Mouse (Mus musculus) kidney, adult 2 months (tissue): ENCODE measurements around the gene Stoml3. TPM values are rescaled to one million over a fixed set of nuclear protein-coding genes. Genes with fewer than 3 reads are reported as not detected.

Experiments used
- DNase-seq: peaks from one replicate; pipeline ENCODE4 v3.0.0; 2021
- H3K27ac ChIP-seq: fragments of 200-500 bp; 2 replicates; pipeline ENCODE4 v1.5.1; 2012; ENCODE audit warnings: low read depth, low read length, control low read depth, inconsistent platforms; ENCODE audit not compliant: insufficient read depth
- H3K27me3 ChIP-seq: fragments of 200-500 bp; replicated peaks from 2 replicates; pipeline ENCODE4 v1.6.1; 2012; ENCODE audit warnings: mild to moderate bottlenecking, moderate library complexity, low read length, inconsistent platforms; ENCODE audit not compliant: control insufficient read depth, insufficient read depth
- H3K36me3 ChIP-seq: fragments of 200-500 bp; 2 replicates; pipeline ENCODE4 v1.6.1; 2012; ENCODE audit warnings: mild to moderate bottlenecking, moderate library complexity, low read length, inconsistent platforms; ENCODE audit not compliant: control insufficient read depth, insufficient read depth
- H3K4me1 ChIP-seq: fragments of 200-500 bp; 2 replicates; pipeline ENCODE4 v1.6.1; 2011; ENCODE audit warnings: low read length; ENCODE audit not compliant: control insufficient read depth, insufficient read depth
- H3K4me3 ChIP-seq: fragments of 200-500 bp; 2 replicates; pipeline ENCODE4 v1.5.1; 2011; ENCODE audit warnings: mild to moderate bottlenecking, low read depth, low read length, control low read depth; ENCODE audit not compliant: insufficient read depth
- CTCF ChIP-seq: fragments of 200-500 bp; conservative IDR thresholded peaks from 2 replicates; pipeline ENCODE4 v1.5.1; 2011; ENCODE audit warnings: low read depth, mild to moderate bottlenecking, control low read depth, low read length, moderate library complexity, mixed read lengths; ENCODE audit not compliant: insufficient read depth, insufficient read length
- POLR2A ChIP-seq: fragments of 200-500 bp; IDR thresholded peaks from one replicate; pipeline ENCODE4 v1.6.1; 2011; ENCODE audit warnings: low read depth, low read length, control low read depth
- WGBS: fragments of 180-500 bp; shearing (Covaris S2); methylation state at CpG from one replicate; pipeline ENCODE4 v1.1.7; 2018; 5-methylcytosine and 5-hydroxymethylcytosine counted together
- polyA plus RNA-seq: library from polyadenylated mRNA; depleted of rRNA; stranded (reverse); fragments of >200 nt; gene quantifications from 2 replicates; pipeline ENCODE4 v1.2.3, GENCODE M21; 2012; rRNA removed

Gene Stoml3
- 0.03 TPM in 1 of 2 replicates, not detected in the other for polyA plus RNA-seq

DNA sequence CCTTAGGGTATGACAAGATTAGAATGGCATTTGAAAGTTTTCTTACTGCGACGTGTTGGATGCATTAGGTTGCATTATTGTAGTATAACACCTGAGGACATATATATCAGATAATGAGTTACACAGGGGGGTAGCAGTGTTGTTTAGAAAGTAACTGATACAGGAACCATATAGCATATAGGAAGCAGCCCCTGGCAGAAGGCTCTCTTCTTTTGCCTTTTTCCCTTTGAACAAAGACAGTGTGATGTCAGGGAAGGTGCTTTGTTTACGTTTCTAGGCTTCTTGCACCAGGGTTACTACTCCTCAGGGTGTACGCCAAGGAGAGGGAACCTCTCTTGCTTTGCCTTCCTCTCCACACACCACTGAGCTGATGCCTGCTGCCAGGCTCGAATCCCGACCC lies at the start of gene Stoml3:
Stoml3 (plus strand) TSS at position 301 of the 400 bp plus-strand sequence.
- H3K36me3 ChIP-seq, result no peaks in the 10 kb centered on the region
- no peaks in the 10 kb centered on the region for H3K4me1 ChIP-seq
- H3K27ac ChIP-seq, result no peak within 1 kb of the TSS
- no peaks in the 10 kb centered on the region for H3K27me3 ChIP-seq
- no peak for TF ChIP-seq CTCF
- no peak for TF ChIP-seq POLR2A
- no peak within 1 kb of the TSS for H3K4me3 ChIP-seq
- WGBS, result 75% methylated on average over 6 of the region's 6 CpGs
- no peak for DNase-seq

GRCm38 (mm10) chr3:53445540-53445939 lies 42.9 kb upstream of the Stoml3 start:
- no peak overlapping the region for H3K27ac ChIP-seq
- H3K36me3 ChIP-seq, result peaks cover 2% of the 10 kb centered on the region; the same call in 1 of the 2 replicates
- no peak for TF ChIP-seq CTCF
- TF ChIP-seq POLR2A, result no peak
- no peaks in the 10 kb centered on the region for H3K27me3 ChIP-seq
- 87% methylated on average over 5 of the region's 5 CpGs for WGBS
- no peak for DNase-seq
- H3K4me1 ChIP-seq, result no peaks in the 10 kb centered on the region
- H3K4me3 ChIP-seq, result no peak overlapping the region

GRCm38 (mm10) chr3:53446801-53447200 lies 41.7 kb upstream of the Stoml3 start:
- H3K36me3 ChIP-seq, result peaks cover 2% of the 10 kb centered on the region; the same call in 1 of the 2 replicates
- H3K4me3 ChIP-seq, result no peak overlapping the region
- no peaks in the 10 kb centered on the region for H3K27me3 ChIP-seq
- TF ChIP-seq POLR2A (no peak), CTCF (no peak)
- no peak overlapping the region for H3K27ac ChIP-seq
- no peak for DNase-seq
- H3K4me1 ChIP-seq, result no peaks in the 10 kb centered on the region
- WGBS, result 96% methylated on average over 3 of the region's 3 CpGs

DNA sequence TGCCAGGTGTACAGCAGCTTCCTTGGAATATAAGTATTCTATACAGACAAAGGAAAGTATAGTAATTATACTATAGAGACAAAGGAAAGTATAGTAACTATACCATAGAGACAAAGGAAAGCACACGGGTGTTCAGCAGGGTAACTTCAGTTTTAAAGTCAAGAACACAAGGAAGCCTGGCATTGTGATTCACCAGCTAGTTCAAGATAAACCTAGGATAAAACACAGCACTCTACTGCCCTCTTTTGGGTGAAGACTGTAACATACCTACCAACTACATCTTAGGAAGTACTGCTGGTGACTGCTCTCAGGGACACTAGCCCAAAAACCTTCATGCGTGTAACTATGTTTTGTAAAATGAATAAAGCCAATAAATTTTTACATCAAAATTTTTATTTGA lies 40.2 kb upstream of the Stoml3 start:
- H3K4me1 ChIP-seq, result no peaks in the 10 kb centered on the region
- peak; percentile 86 for DNase-seq
- no peaks in the 10 kb centered on the region for H3K27me3 ChIP-seq
- no peak overlapping the region for H3K27ac ChIP-seq
- 16% methylated on average over 2 of the region's 2 CpGs for WGBS
- H3K4me3 ChIP-seq, result no peak overlapping the region
- peaks cover 2% of the 10 kb centered on the region; the same call in 1 of the 2 replicates for H3K36me3 ChIP-seq
- no peak for TF ChIP-seq POLR2A
- peak; percentile 41 for TF ChIP-seq CTCF

DNA sequence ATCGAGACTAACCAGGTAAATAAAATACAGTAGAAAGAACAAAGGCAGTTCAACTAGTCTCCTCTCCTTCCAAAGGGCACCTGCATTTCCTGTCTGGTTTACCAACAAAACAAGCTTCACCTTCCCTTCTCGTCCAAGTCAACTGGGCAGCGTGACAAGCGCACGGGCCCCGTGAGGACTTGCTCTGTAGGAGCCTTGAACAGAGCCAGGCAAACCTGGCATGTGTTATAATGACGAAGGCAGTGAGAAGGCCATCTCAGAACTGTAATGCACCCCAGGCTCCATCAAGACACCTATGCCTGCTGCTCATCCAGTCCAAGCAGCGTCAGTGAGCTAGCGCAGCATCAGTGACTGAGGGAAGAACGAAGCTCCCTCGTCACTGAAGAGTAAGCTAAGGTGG lies 37.8 kb upstream of the Stoml3 start:
- DNase-seq, result no peak
- Histone ChIP-seq H3K27ac (no peak overlapping the region), H3K4me3 (no peak overlapping the region), H3K36me3 (peaks cover 2% of the 10 kb centered on the region; the same call in 1 of the 2 replicates), H3K27me3 (no peaks in the 10 kb centered on the region), H3K4me1 (no peaks in the 10 kb centered on the region)
- TF ChIP-seq CTCF (no peak), POLR2A (no peak)
- WGBS, result 88% methylated on average over 11 of the region's 11 CpGs

DNA sequence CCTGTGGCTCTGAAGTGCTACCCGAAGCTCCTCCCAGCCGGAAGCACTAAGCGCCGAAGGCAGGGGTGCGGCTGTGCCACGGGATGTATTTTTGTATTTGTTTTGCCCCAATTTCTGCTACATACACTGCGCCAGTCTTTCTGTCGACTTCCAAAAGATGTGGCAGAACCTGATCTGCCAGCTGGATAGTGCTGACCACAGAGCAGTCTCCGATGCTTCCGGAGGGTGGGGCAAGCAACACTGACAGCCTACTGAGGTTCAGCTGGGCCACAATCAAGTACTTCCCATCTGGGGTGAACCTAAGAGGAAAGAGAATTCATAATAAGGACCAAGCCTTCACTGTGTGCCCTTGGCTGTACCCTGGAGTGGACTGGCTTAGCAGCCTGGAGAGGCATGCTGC lies 36.1 kb upstream of the Stoml3 start:
- DNase-seq, result no peak
- H3K27ac ChIP-seq, result no peak overlapping the region
- peaks cover 2% of the 10 kb centered on the region; the same call in 1 of the 2 replicates for H3K36me3 ChIP-seq

GRCm38 (mm10) chr3:53453346-53453745 lies 35.1 kb upstream of the Stoml3 start:
- Histone ChIP-seq H3K36me3 (peaks cover 2% of the 10 kb centered on the region), H3K4me1 (no peaks in the 10 kb centered on the region), H3K27ac (no peak overlapping the region), H3K4me3 (no peak overlapping the region), H3K27me3 (no peaks in the 10 kb centered on the region)
- 93% methylated on average over 7 of the region's 7 CpGs for WGBS
- no peak for DNase-seq
- TF ChIP-seq POLR2A (no peak), CTCF (no peak)

More for the DNA sequence above, 36.1 kb upstream of the Stoml3 start:
- H3K4me3 ChIP-seq, result no peak overlapping the region
- no peaks in the 10 kb centered on the region for H3K4me1 ChIP-seq
- TF ChIP-seq CTCF (no peak), POLR2A (no peak)
- 90% methylated on average over 10 of the region's 10 CpGs for WGBS
- no peaks in the 10 kb centered on the region for H3K27me3 ChIP-seq
